Mouse (Mus musculus) limb, embryonic 13.5 days (tissue): ENCODE data around the gene B4galt4. TPM values are rescaled to one million over a fixed set of nuclear protein-coding genes. Genes with fewer than 3 reads are reported as not detected.

Experiments used
- ATAC-seq: fragments of 200-750 bp; cut with Nextera tagmentation; 2 replicates; pipeline ENCODE4 v1.8.0; 2017; ENCODE audit warnings: low read depth, moderate number of reproducible peaks, moderate TSS enrichment; ENCODE audit not compliant: low FRiP score
- H3K27ac ChIP-seq: fragments of 300-500 bp; sonication (generic); 2 replicates; pipeline ENCODE4 v1.5.1; 2015; ENCODE audit warnings: inconsistent platforms, mild to moderate bottlenecking, moderate library complexity
- H3K27me3 ChIP-seq: fragments of 300-500 bp; sonication (generic); 2 replicates; pipeline ENCODE4 v1.6.1; 2015; ENCODE audit warnings: mild to moderate bottlenecking, inconsistent platforms
- H3K36me3 ChIP-seq: fragments of 300-500 bp; sonication (generic); 2 replicates; pipeline ENCODE4 v1.6.1; 2015; ENCODE audit warnings: inconsistent platforms, mild to moderate bottlenecking, moderate library complexity
- H3K4me1 ChIP-seq: fragments of 300-500 bp; sonication (generic); 2 replicates; pipeline ENCODE4 v1.6.1; 2015; ENCODE audit warnings: inconsistent platforms
- H3K4me2 ChIP-seq: fragments of 300-500 bp; sonication (generic); replicated peaks from 2 replicates; pipeline ENCODE4 v1.6.1; 2015; ENCODE audit warnings: inconsistent platforms, mild to moderate bottlenecking, moderate library complexity
- H3K4me3 ChIP-seq: fragments of 300-500 bp; sonication (generic); 2 replicates; pipeline ENCODE4 v1.5.1; 2015; ENCODE audit warnings: moderate library complexity, mild to moderate bottlenecking, inconsistent platforms
- H3K9ac ChIP-seq: fragments of 300-500 bp; sonication (generic); 2 replicates; pipeline ENCODE4 v1.6.1; 2015; ENCODE audit warnings: mild to moderate bottlenecking, inconsistent platforms
- H3K9me3 ChIP-seq: fragments of 300-500 bp; sonication (generic); 2 replicates; pipeline ENCODE4 v1.6.1; 2016; ENCODE audit warnings: inconsistent platforms
- WGBS: fragments of 180-500 bp; shearing (Covaris S2); methylation state at CpG from one replicate; pipeline ENCODE4 v1.1.7; 2015; 5-methylcytosine and 5-hydroxymethylcytosine counted together
- polyA plus RNA-seq: library from polyadenylated mRNA; unstranded; fragments of >200 nt; fragmentation: Nextera tagmentation; extraction: Ambion mirVana; gene quantifications from 2 replicates; pipeline ENCODE4 v1.2.1, GENCODE M21; 2015

The B4galt4 gene
- 36.7 and 37.2 TPM in 2 replicates for polyA plus RNA-seq

GRCm38 (mm10) chr16:38742113-38742658 lies at the start of gene B4galt4:
Gene B4galt4 (plus strand): TSS chr16:38742264.
- H3K9ac ChIP-seq: peak within 1 kb of the TSS; percentile 89
- H3K9me3 ChIP-seq: no peaks in the 10 kb centered on the region
- H3K4me1 ChIP-seq: no peaks in the 10 kb centered on the region
- peak; percentile 92 for ATAC-seq
- no peaks in the 10 kb centered on the region for H3K27me3 ChIP-seq
- peak within 1 kb of the TSS; percentile 83 for H3K4me2 ChIP-seq
- under 1% methylated on average over 65 of the region's 69 CpGs for WGBS
- peaks cover 4% of the 10 kb centered on the region; the same call in 1 of the 2 replicates for H3K36me3 ChIP-seq
- H3K27ac ChIP-seq: peak within 1 kb of the TSS; percentile 78; the same call in 1 of the 2 replicates
- H3K4me3 ChIP-seq: peak within 1 kb of the TSS; percentile 83

GRCm38 (mm10) chr16:38694906-38695540 lies 47.0 kb upstream of the B4galt4 start:
- H3K9me3 ChIP-seq: no peaks in the 10 kb centered on the region
- no peak overlapping the region for H3K4me2 ChIP-seq
- ATAC-seq: no peak
- H3K27me3 ChIP-seq: no peaks in the 10 kb centered on the region
- H3K9ac ChIP-seq: no peak overlapping the region
- H3K27ac ChIP-seq: no peak overlapping the region
- H3K4me3 ChIP-seq: no peak overlapping the region
- peaks cover 7% of the 10 kb centered on the region; the same call in 1 of the 2 replicates for H3K4me1 ChIP-seq
- WGBS: 91% methylated on average over 6 of the region's 6 CpGs
- H3K36me3 ChIP-seq: no peaks in the 10 kb centered on the region

GRCm38 (mm10) chr16:38695557-38695956 lies 46.5 kb upstream of the B4galt4 start:
- Histone ChIP-seq H3K36me3 (no peaks in the 10 kb centered on the region), H3K27ac (no peak overlapping the region), H3K4me1 (peaks cover 6% of the 10 kb centered on the region), H3K9ac (no peak overlapping the region), H3K4me2 (no peak overlapping the region), H3K4me3 (no peak overlapping the region), H3K27me3 (no peaks in the 10 kb centered on the region), H3K9me3 (no peaks in the 10 kb centered on the region)
- ATAC-seq: no peak
- 78% methylated on average over 5 of the region's 5 CpGs for WGBS

GRCm38 (mm10) chr16:38697611-38698010 lies 44.5 kb upstream of the B4galt4 start:
- H3K9me3 ChIP-seq: no peaks in the 10 kb centered on the region
- H3K4me3 ChIP-seq: no peak overlapping the region
- no peaks in the 10 kb centered on the region for H3K27me3 ChIP-seq
- no peak overlapping the region for H3K27ac ChIP-seq
- no peaks in the 10 kb centered on the region for H3K36me3 ChIP-seq
- H3K4me1 ChIP-seq: peaks cover 23% of the 10 kb centered on the region
- H3K9ac ChIP-seq: no peak overlapping the region
- 85% methylated on average over 5 of the region's 5 CpGs for WGBS
- H3K4me2 ChIP-seq: no peak overlapping the region
- no peak for ATAC-seq

- WGBS: 61% methylated on average over 16 of the region's 16 CpGs
- Histone ChIP-seq H3K4me3 (no peak overlapping the region), H3K36me3 (no peaks in the 10 kb centered on the region), H3K27ac (no peak overlapping the region), H3K27me3 (no peaks in the 10 kb centered on the region), H3K4me1 (peaks cover 38% of the 10 kb centered on the region), H3K9ac (no peak overlapping the region), H3K9me3 (no peaks in the 10 kb centered on the region), H3K4me2 (peak overlapping the region; percentile 19; the same call in 1 of the 2 replicates)
- peak; percentile 34; the same call in 1 of the 2 replicates for ATAC-seq
Measured at GRCm38 (mm10) chr16:38700392-38701162, 41.5 kb upstream of the B4galt4 start.

- WGBS: 26% methylated on average over 9 of the region's 9 CpGs
- Histone ChIP-seq H3K4me1 (peaks cover 46% of the 10 kb centered on the region), H3K9ac (no peak overlapping the region), H3K9me3 (no peaks in the 10 kb centered on the region), H3K4me2 (peak overlapping the region; percentile 31), H3K27ac (peak overlapping the region; percentile 59), H3K4me3 (no peak overlapping the region), H3K27me3 (no peaks in the 10 kb centered on the region), H3K36me3 (no peaks in the 10 kb centered on the region)
- ATAC-seq: peak; percentile 72; the same call in 1 of the 2 replicates
Measured at GRCm38 (mm10) chr16:38701492-38702185, 40.4 kb upstream of the B4galt4 start.

- peak overlapping the region; percentile 31 for H3K4me2 ChIP-seq
- no peak for ATAC-seq
- no peaks in the 10 kb centered on the region for H3K27me3 ChIP-seq
- H3K9me3 ChIP-seq: no peaks in the 10 kb centered on the region
- H3K4me3 ChIP-seq: no peak overlapping the region
- 76% methylated on average over 3 of the region's 3 CpGs for WGBS
- no peaks in the 10 kb centered on the region for H3K36me3 ChIP-seq
- H3K27ac ChIP-seq: peak overlapping the region; percentile 59; the same call in 1 of the 2 replicates
- peaks cover 52% of the 10 kb centered on the region for H3K4me1 ChIP-seq
- H3K9ac ChIP-seq: no peak overlapping the region
Measured at GRCm38 (mm10) chr16:38702316-38702715, 39.7 kb upstream of the B4galt4 start.

GRCm38 (mm10) chr16:38703501-38703900 lies 38.6 kb upstream of the B4galt4 start:
- no peak overlapping the region for H3K9ac ChIP-seq
- no peaks in the 10 kb centered on the region for H3K27me3 ChIP-seq
- H3K27ac ChIP-seq: no peak overlapping the region
- H3K36me3 ChIP-seq: no peaks in the 10 kb centered on the region
- no peak overlapping the region for H3K4me2 ChIP-seq
- H3K4me3 ChIP-seq: no peak overlapping the region
- ATAC-seq: no peak
- 13% methylated on average over 6 of the region's 6 CpGs for WGBS
- H3K9me3 ChIP-seq: no peaks in the 10 kb centered on the region
- peaks cover 52% of the 10 kb centered on the region for H3K4me1 ChIP-seq

GRCm38 (mm10) chr16:38705531-38706281 lies 36.4 kb upstream of the B4galt4 start:
- Histone ChIP-seq H3K27me3 (no peaks in the 10 kb centered on the region), H3K36me3 (no peaks in the 10 kb centered on the region), H3K4me3 (no peak overlapping the region), H3K9ac (no peak overlapping the region), H3K4me2 (no peak overlapping the region), H3K4me1 (peaks cover 56% of the 10 kb centered on the region), H3K27ac (no peak overlapping the region), H3K9me3 (no peaks in the 10 kb centered on the region)
- ATAC-seq: no peak
- WGBS: 80% methylated on average over 9 of the region's 9 CpGs

GRCm38 (mm10) chr16:38706782-38707181 lies 35.3 kb upstream of the B4galt4 start:
- no peaks in the 10 kb centered on the region for H3K9me3 ChIP-seq
- ATAC-seq: no peak
- no peak overlapping the region for H3K9ac ChIP-seq
- no peak overlapping the region for H3K27ac ChIP-seq
- H3K27me3 ChIP-seq: no peaks in the 10 kb centered on the region
- H3K4me1 ChIP-seq: peaks cover 58% of the 10 kb centered on the region
- 65% methylated on average over 7 of the region's 7 CpGs for WGBS
- H3K4me2 ChIP-seq: no peak overlapping the region
- H3K36me3 ChIP-seq: no peaks in the 10 kb centered on the region
- H3K4me3 ChIP-seq: no peak overlapping the region

GRCm38 (mm10) chr16:38708962-38709520 lies 33.0 kb upstream of the B4galt4 start:
- Histone ChIP-seq H3K27me3 (no peaks in the 10 kb centered on the region), H3K4me3 (no peak overlapping the region), H3K9ac (no peak overlapping the region), H3K4me2 (no peak overlapping the region), H3K9me3 (no peaks in the 10 kb centered on the region), H3K27ac (no peak overlapping the region), H3K36me3 (no peaks in the 10 kb centered on the region), H3K4me1 (peaks cover 45% of the 10 kb centered on the region)
- WGBS: 61% methylated on average over 7 of the region's 7 CpGs
- ATAC-seq: no peak
